Mouse (Mus musculus): ENCODE measurements at regions not wholly inside any gene's neighbourhood (a gene's known extent, or its start where the extent isn't known, plus 50 kb on each side); places are given as distances from the start of the nearest gene placed in this dataset.

GRCm38 (mm10) chr3:15179079-15179812 is 152.9 kb downstream of the Gm9733 start:
- H3K4me3 ChIP-seq (replicated peaks; ENCODE audit: extremely low read depth, low read depth, low read length) = no peak overlapping the region
- DNase-seq = no peak
- TF ChIP-seq POLR2A (IDR thresholded peaks at IDR 0.05; ENCODE audit: borderline replicate concordance, extremely low read depth, low read depth, low read length) (no peak), CTCF (IDR thresholded peaks at IDR 0.05; ENCODE audit: insufficient read depth, low read length) (no peak)
- 58% methylated on average over 6 of the region's 6 CpGs for WGBS
- H3K4me1 ChIP-seq (ENCODE audit: control insufficient read depth, insufficient read depth, low read length) = peaks cover 2% of the 10 kb centered on the region; the same call in 1 of the 2 replicates

GRCm38 (mm10) chr3:15181111-15181510 is 151.0 kb downstream of the Gm9733 start:
- 94% methylated on average over 5 of the region's 5 CpGs for WGBS
- DNase-seq = no peak
- no peak overlapping the region for H3K4me3 ChIP-seq (replicated peaks; ENCODE audit: extremely low read depth, low read depth, low read length)
- peaks cover 2% of the 10 kb centered on the region; the same call in 1 of the 2 replicates for H3K4me1 ChIP-seq (ENCODE audit: control insufficient read depth, insufficient read depth, low read length)
- TF ChIP-seq POLR2A (IDR thresholded peaks at IDR 0.05; ENCODE audit: borderline replicate concordance, extremely low read depth, low read depth, low read length) (no peak), CTCF (IDR thresholded peaks at IDR 0.05; ENCODE audit: insufficient read depth, low read length) (no peak)

GRCm38 (mm10) chr3:15186731-15187130 is 145.4 kb downstream of the Gm9733 start:
- no peak for DNase-seq
- Histone ChIP-seq H3K4me3 (replicated peaks; ENCODE audit: extremely low read depth, low read depth, low read length) (no peak overlapping the region), H3K4me1 (ENCODE audit: control insufficient read depth, insufficient read depth, low read length) (no peaks in the 10 kb centered on the region)
- WGBS = 60% methylated on average over 3 of the region's 3 CpGs
- TF ChIP-seq CTCF (IDR thresholded peaks at IDR 0.05; ENCODE audit: insufficient read depth, low read length) (no peak), POLR2A (IDR thresholded peaks at IDR 0.05; ENCODE audit: borderline replicate concordance, extremely low read depth, low read depth, low read length) (no peak)

- Histone ChIP-seq H3K4me3 (replicated peaks; ENCODE audit: extremely low read depth, low read depth, low read length) (no peak overlapping the region), H3K4me1 (ENCODE audit: control insufficient read depth, insufficient read depth, low read length) (peaks cover 4% of the 10 kb centered on the region; the same call in 1 of the 2 replicates)
- peak; percentile 60 for DNase-seq
- WGBS = 1% methylated on average over 7 of the region's 7 CpGs
- TF ChIP-seq CTCF (IDR thresholded peaks at IDR 0.05; ENCODE audit: insufficient read depth, low read length) = peak; percentile 83
- TF ChIP-seq POLR2A (IDR thresholded peaks at IDR 0.05; ENCODE audit: borderline replicate concordance, extremely low read depth, low read depth, low read length) = no peak
Measured at GRCm38 (mm10) chr3:15194362-15194761, 137.7 kb downstream of the Gm9733 start.

GRCm38 (mm10) chr3:15196101-15196500 is 136.0 kb downstream of the Gm9733 start:
- WGBS = 72% methylated on average over 1 of the region's 1 CpGs
- H3K4me3 ChIP-seq (replicated peaks; ENCODE audit: extremely low read depth, low read depth, low read length) = no peak overlapping the region
- no peak for DNase-seq

GRCm38 (mm10) chr3:15198086-15198485 is 134.0 kb downstream of the Gm9733 start:
- 80% methylated on average over 3 of the region's 3 CpGs for WGBS
- Histone ChIP-seq H3K4me3 (replicated peaks; ENCODE audit: extremely low read depth, low read depth, low read length) (no peak overlapping the region), H3K4me1 (ENCODE audit: control insufficient read depth, insufficient read depth, low read length) (peaks cover 4% of the 10 kb centered on the region; the same call in 1 of the 2 replicates)
- DNase-seq = no peak
- TF ChIP-seq POLR2A (IDR thresholded peaks at IDR 0.05; ENCODE audit: borderline replicate concordance, extremely low read depth, low read depth, low read length) = no peak
- no peak for TF ChIP-seq CTCF (IDR thresholded peaks at IDR 0.05; ENCODE audit: insufficient read depth, low read length)

More at GRCm38 (mm10) chr3:15196101-15196500, 136.0 kb downstream of the Gm9733 start:
- TF ChIP-seq CTCF (IDR thresholded peaks at IDR 0.05; ENCODE audit: insufficient read depth, low read length) (no peak), POLR2A (IDR thresholded peaks at IDR 0.05; ENCODE audit: borderline replicate concordance, extremely low read depth, low read depth, low read length) (no peak)
- H3K4me1 ChIP-seq (ENCODE audit: control insufficient read depth, insufficient read depth, low read length) = peaks cover 4% of the 10 kb centered on the region; the same call in 1 of the 2 replicates

- no peak for DNase-seq
- Histone ChIP-seq H3K4me1 (ENCODE audit: control insufficient read depth, insufficient read depth, low read length) (peaks cover 2% of the 10 kb centered on the region; the same call in 1 of the 2 replicates), H3K4me3 (replicated peaks; ENCODE audit: extremely low read depth, low read depth, low read length) (no peak overlapping the region)
- TF ChIP-seq CTCF (IDR thresholded peaks at IDR 0.05; ENCODE audit: insufficient read depth, low read length) (no peak), POLR2A (IDR thresholded peaks at IDR 0.05; ENCODE audit: borderline replicate concordance, extremely low read depth, low read depth, low read length) (no peak)
- WGBS = 73% methylated on average over 1 of the region's 1 CpGs
Measured at GRCm38 (mm10) chr3:15200309-15200708, 131.8 kb downstream of the Gm9733 start.

GRCm38 (mm10) chr3:15200990-15201389 is 131.1 kb downstream of the Gm9733 start:
- Histone ChIP-seq H3K4me1 (ENCODE audit: control insufficient read depth, insufficient read depth, low read length) (peaks cover 1% of the 10 kb centered on the region; the same call in 1 of the 2 replicates), H3K4me3 (replicated peaks; ENCODE audit: extremely low read depth, low read depth, low read length) (no peak overlapping the region)
- no peak for DNase-seq
- TF ChIP-seq CTCF (IDR thresholded peaks at IDR 0.05; ENCODE audit: insufficient read depth, low read length) = no peak
- no peak for TF ChIP-seq POLR2A (IDR thresholded peaks at IDR 0.05; ENCODE audit: borderline replicate concordance, extremely low read depth, low read depth, low read length)

- TF ChIP-seq POLR2A (IDR thresholded peaks at IDR 0.05; ENCODE audit: borderline replicate concordance, extremely low read depth, low read depth, low read length) (no peak), CTCF (IDR thresholded peaks at IDR 0.05; ENCODE audit: insufficient read depth, low read length) (no peak)
- DNase-seq = no peak
- Histone ChIP-seq H3K4me3 (replicated peaks; ENCODE audit: extremely low read depth, low read depth, low read length) (no peak overlapping the region), H3K4me1 (ENCODE audit: control insufficient read depth, insufficient read depth, low read length) (no peaks in the 10 kb centered on the region)
- WGBS = 77% methylated on average over 7 of the region's 7 CpGs
Measured at GRCm38 (mm10) chr3:15202760-15203159, 129.3 kb downstream of the Gm9733 start.

Measured in lung, adult 2 months (tissue).